Mouse (Mus musculus): ENCODE results near the gene Gm8922. TPM values are rescaled to one million over a fixed set of nuclear protein-coding genes. Genes with fewer than 3 reads are reported as not detected.

Gene Gm8922
- total RNA-seq (2023) = not detected

GRCm38 (mm10) chr5:11681659-11682058, at the start of gene Gm8922:
Gene Gm8922 (plus strand): TSS chr5:11681959.

Other genes with a start within 250 kb of the Gm8922 start
- not detected for gene Gm8906, start 179.3 kb upstream of the Gm8922 start, total RNA-seq (2023)
- not detected for gene Gm6460, start 87.0 kb upstream of the Gm8922 start, total RNA-seq (2023)
- gene Gm8926, start 88.6 kb downstream of the Gm8922 start, total RNA-seq (2023) = not detected
- not detected for gene Gm6465, start 163.6 kb downstream of the Gm8922 start, total RNA-seq (2023)
- gene 4933402N22Rik, start 236.1 kb downstream of the Gm8922 start, total RNA-seq (2023) = not detected

Data from CD4-positive naive resting alpha-beta T cell, adult 57 days (primary cell).